Mouse (Mus musculus) kidney, adult 2 months (tissue): ENCODE data around the gene Prkaa2. TPM values are rescaled to one million over a fixed set of nuclear protein-coding genes. Genes with fewer than 3 reads are reported as not detected.
A peak's percentile ranks its signal among the peaks of the same experiment; 100 is the strongest.

Experiments
- DNase-seq: peaks from one replicate; pipeline ENCODE4 v3.0.0; 2021
- H3K27ac ChIP-seq: fragments of 200-500 bp; 2 replicates; pipeline ENCODE4 v1.5.1; 2012; ENCODE audit warnings: low read depth, low read length, control low read depth, inconsistent platforms; ENCODE audit not compliant: insufficient read depth
- H3K27me3 ChIP-seq: fragments of 200-500 bp; replicated peaks from 2 replicates; pipeline ENCODE4 v1.6.1; 2012; ENCODE audit warnings: mild to moderate bottlenecking, moderate library complexity, low read length, inconsistent platforms; ENCODE audit not compliant: control insufficient read depth, insufficient read depth
- H3K36me3 ChIP-seq: fragments of 200-500 bp; 2 replicates; pipeline ENCODE4 v1.6.1; 2012; ENCODE audit warnings: mild to moderate bottlenecking, moderate library complexity, low read length, inconsistent platforms; ENCODE audit not compliant: control insufficient read depth, insufficient read depth
- H3K4me1 ChIP-seq: fragments of 200-500 bp; 2 replicates; pipeline ENCODE4 v1.6.1; 2011; ENCODE audit warnings: low read length; ENCODE audit not compliant: control insufficient read depth, insufficient read depth
- H3K4me3 ChIP-seq: fragments of 200-500 bp; 2 replicates; pipeline ENCODE4 v1.5.1; 2011; ENCODE audit warnings: mild to moderate bottlenecking, low read depth, low read length, control low read depth; ENCODE audit not compliant: insufficient read depth
- CTCF ChIP-seq: fragments of 200-500 bp; conservative IDR thresholded peaks from 2 replicates; pipeline ENCODE4 v1.5.1; 2011; ENCODE audit warnings: low read depth, mild to moderate bottlenecking, control low read depth, low read length, moderate library complexity, mixed read lengths; ENCODE audit not compliant: insufficient read depth, insufficient read length
- POLR2A ChIP-seq: fragments of 200-500 bp; IDR thresholded peaks from one replicate; pipeline ENCODE4 v1.6.1; 2011; ENCODE audit warnings: low read depth, low read length, control low read depth
- WGBS: fragments of 180-500 bp; shearing (Covaris S2); methylation state at CpG from one replicate; pipeline ENCODE4 v1.1.7; 2018; 5-methylcytosine and 5-hydroxymethylcytosine counted together
- polyA plus RNA-seq: library from polyadenylated mRNA; depleted of rRNA; stranded (reverse); fragments of >200 nt; gene quantifications from 2 replicates; pipeline ENCODE4 v1.2.3, GENCODE M21; 2012

Prkaa2 gene
- polyA plus RNA-seq, 1 experiment: 25.8 TPM

- no peaks in the 10 kb centered on the region for H3K36me3 ChIP-seq
- H3K4me3 ChIP-seq: no peak overlapping the region
- H3K4me1 ChIP-seq: peaks cover 25% of the 10 kb centered on the region
- 60% methylated on average over 1 of the region's 1 CpGs for WGBS
- H3K27ac ChIP-seq: no peak overlapping the region
- H3K27me3 ChIP-seq: no peaks in the 10 kb centered on the region
- no peak for DNase-seq
- TF ChIP-seq POLR2A (no peak), CTCF (no peak)
These were observed 15.7 kb downstream of the Prkaa2 start for GRCm38 (mm10) chr4:105093951-105094350.

- Histone ChIP-seq H3K27me3 (no peaks in the 10 kb centered on the region), H3K4me3 (no peak overlapping the region), H3K27ac (no peak overlapping the region), H3K36me3 (no peaks in the 10 kb centered on the region), H3K4me1 (peaks cover 17% of the 10 kb centered on the region)
- 62% methylated on average over 5 of the region's 5 CpGs for WGBS
- DNase-seq: no peak
- TF ChIP-seq CTCF: no peak
- no peak for TF ChIP-seq POLR2A
These were observed 19.3 kb downstream of the Prkaa2 start for GRCm38 (mm10) chr4:105090417-105090816.

GRCm38 (mm10) chr4:105089386-105089785 lies 20.3 kb downstream of the Prkaa2 start:
- TF ChIP-seq CTCF: no peak
- no peak for TF ChIP-seq POLR2A
- Histone ChIP-seq H3K27me3 (no peaks in the 10 kb centered on the region), H3K4me3 (no peak overlapping the region), H3K4me1 (peaks cover 15% of the 10 kb centered on the region), H3K27ac (no peak overlapping the region), H3K36me3 (no peaks in the 10 kb centered on the region)
- DNase-seq: no peak
- 61% methylated on average over 7 of the region's 7 CpGs for WGBS

GRCm38 (mm10) chr4:105088671-105089070 lies 21.0 kb downstream of the Prkaa2 start:
- no peaks in the 10 kb centered on the region for H3K27me3 ChIP-seq
- no peak overlapping the region for H3K27ac ChIP-seq
- TF ChIP-seq POLR2A (no peak), CTCF (no peak)
- H3K4me1 ChIP-seq: peaks cover 17% of the 10 kb centered on the region
- 61% methylated on average over 2 of the region's 2 CpGs for WGBS
- DNase-seq: no peak
- H3K4me3 ChIP-seq: no peak overlapping the region
- no peaks in the 10 kb centered on the region for H3K36me3 ChIP-seq

GRCm38 (mm10) chr4:105076152-105076551 lies 33.5 kb downstream of the Prkaa2 start:
- Histone ChIP-seq H3K4me1 (peaks cover 40% of the 10 kb centered on the region), H3K36me3 (no peaks in the 10 kb centered on the region; the same call in 1 of the 2 replicates), H3K27me3 (no peaks in the 10 kb centered on the region), H3K4me3 (no peak overlapping the region), H3K27ac (no peak overlapping the region)
- DNase-seq: peak; percentile 87
- TF ChIP-seq CTCF: no peak
- TF ChIP-seq POLR2A: no peak
- WGBS: 47% methylated on average over 6 of the region's 6 CpGs

- Histone ChIP-seq H3K4me3 (no peak overlapping the region), H3K27me3 (no peaks in the 10 kb centered on the region), H3K36me3 (no peaks in the 10 kb centered on the region; the same call in 1 of the 2 replicates), H3K27ac (peak overlapping the region; percentile 84), H3K4me1 (peaks cover 36% of the 10 kb centered on the region)
- 63% methylated on average over 3 of the region's 3 CpGs for WGBS
- peak; percentile 80 for DNase-seq
- TF ChIP-seq POLR2A (no peak), CTCF (no peak)
These were observed 37.8 kb downstream of the Prkaa2 start for GRCm38 (mm10) chr4:105071761-105072427.

- no peak for TF ChIP-seq POLR2A
- TF ChIP-seq CTCF: peak; percentile 85
- no peaks in the 10 kb centered on the region for H3K27me3 ChIP-seq
- WGBS: 13% methylated on average over 3 of the region's 3 CpGs
- H3K4me3 ChIP-seq: no peak overlapping the region
- peak overlapping the region; percentile 67 for H3K27ac ChIP-seq
- peak; percentile 91 for DNase-seq
- no peaks in the 10 kb centered on the region; the same call in 1 of the 2 replicates for H3K36me3 ChIP-seq
- H3K4me1 ChIP-seq: peaks cover 27% of the 10 kb centered on the region
These were observed 38.7 kb downstream of the Prkaa2 start for GRCm38 (mm10) chr4:105070982-105071381.

GRCm38 (mm10) chr4:105051291-105051690 lies 58.4 kb downstream of the Prkaa2 start:
- Histone ChIP-seq H3K36me3 (peaks cover 3% of the 10 kb centered on the region; the same call in 1 of the 2 replicates), H3K4me3 (no peak overlapping the region), H3K27ac (no peak overlapping the region), H3K27me3 (no peaks in the 10 kb centered on the region), H3K4me1 (no peaks in the 10 kb centered on the region)
- DNase-seq: no peak
- TF ChIP-seq POLR2A (no peak), CTCF (no peak)
- 81% methylated on average over 5 of the region's 5 CpGs for WGBS
